Mouse (Mus musculus) midbrain, embryonic 10.5 days (tissue): ENCODE data around the gene Rtf1. TPM values are rescaled to one million over a fixed set of nuclear protein-coding genes. Genes with fewer than 3 reads are reported as not detected.

Experiments
- DNase-seq: peaks from one replicate; pipeline ENCODE4 v3.0.0-alpha.2; 2017; ENCODE audit warnings: low spot score
- H3K27ac ChIP-seq: fragments of 300-500 bp; sonication (generic); replicated peaks from 2 replicates; pipeline ENCODE4 v1.5.1; 2016; ENCODE audit warnings: mild to moderate bottlenecking
- H3K27me3 ChIP-seq: fragments of 300-500 bp; sonication (generic); 2 replicates; pipeline ENCODE4 v1.6.1; 2016; ENCODE audit warnings: low read depth, mild to moderate bottlenecking; ENCODE audit not compliant: poor library complexity, severe bottlenecking
- H3K36me3 ChIP-seq: fragments of 300-500 bp; sonication (generic); 2 replicates; pipeline ENCODE4 v1.6.1; 2016; ENCODE audit warnings: mild to moderate bottlenecking, moderate library complexity
- H3K4me1 ChIP-seq: fragments of 300-500 bp; sonication (generic); 2 replicates; pipeline ENCODE4 v1.6.1; 2016
- H3K4me3 ChIP-seq: fragments of 300-500 bp; sonication (generic); 2 replicates; pipeline ENCODE4 v1.5.1; 2016; ENCODE audit warnings: mild to moderate bottlenecking, moderate library complexity
- H3K9me3 ChIP-seq: fragments of 300-500 bp; sonication (generic); replicated peaks from 2 replicates; pipeline ENCODE4 v1.6.1; 2016; ENCODE audit warnings: mild to moderate bottlenecking
- WGBS: fragments of 180-500 bp; shearing (Covaris S2); methylation state at CpG from one replicate; pipeline ENCODE4 v1.1.7; 2016; 5-methylcytosine and 5-hydroxymethylcytosine counted together
- polyA plus RNA-seq: library from polyadenylated mRNA; unstranded; fragments of >200 nt; fragmentation: Nextera tagmentation; extraction: Ambion mirVana; gene quantifications from 2 replicates; pipeline ENCODE4 v1.2.1, GENCODE M21; 2016

Gene Rtf1
- polyA plus RNA-seq, 1 experiment from 2014 or later: 52.0 TPM

DNA sequence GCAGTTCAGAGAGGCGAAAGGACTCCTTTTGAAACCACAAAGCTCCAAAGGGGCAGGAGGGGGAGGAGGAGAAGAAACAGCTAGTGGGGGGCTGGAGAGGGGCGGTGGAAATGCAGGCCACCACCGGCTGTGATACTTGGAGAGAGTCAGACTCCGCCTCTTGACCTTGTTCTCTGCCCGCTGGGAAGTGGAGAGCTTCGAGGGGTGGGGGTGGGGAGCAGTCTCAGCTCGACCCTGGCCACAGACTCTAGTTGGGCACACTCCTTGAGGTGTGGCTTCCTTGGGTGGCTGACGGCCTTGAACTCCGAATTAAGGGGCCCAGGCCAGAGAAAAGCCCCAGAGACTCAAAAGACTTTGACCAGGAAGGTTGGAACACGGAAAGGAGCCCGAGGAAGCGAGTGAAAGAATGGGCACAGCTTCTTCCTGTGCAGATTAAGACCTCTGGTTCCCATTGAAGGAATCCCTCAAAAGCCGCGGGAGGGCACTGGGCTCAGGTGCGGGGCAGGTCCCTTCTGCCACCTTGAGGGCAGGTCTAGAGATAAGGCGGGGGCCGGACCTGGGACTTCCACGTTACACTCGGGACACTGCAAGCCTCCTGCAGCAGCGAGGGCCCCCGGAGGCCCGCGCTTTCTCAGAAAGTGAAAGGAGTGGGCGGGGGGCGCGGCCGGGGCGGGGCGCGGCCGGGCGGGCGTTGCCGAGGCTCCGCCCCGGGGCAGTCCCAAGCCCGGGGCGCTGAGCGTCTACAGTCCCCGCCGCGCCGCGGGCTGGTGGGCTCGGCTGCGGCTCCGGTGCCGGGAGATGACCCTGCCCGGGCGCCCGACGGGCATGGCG is 66.9 kb downstream of the Rtf1 start, which contains the start of gene Itpka:
Itpka (plus strand) TSS at position 757 of the 831 bp plus-strand sequence.
- Histone ChIP-seq H3K9me3 (no peaks in the 10 kb centered on the region), H3K27ac (peak within 1 kb of the TSS; percentile 91), H3K4me3 (peak within 1 kb of the TSS; percentile 68), H3K4me1 (peaks cover 48% of the 10 kb centered on the region), H3K27me3 (peaks cover 100% of the 10 kb centered on the region), H3K36me3 (no peaks in the 10 kb centered on the region)
- under 1% methylated on average over 53 of the region's 53 CpGs for WGBS
- peak; percentile 84 for DNase-seq

DNA sequence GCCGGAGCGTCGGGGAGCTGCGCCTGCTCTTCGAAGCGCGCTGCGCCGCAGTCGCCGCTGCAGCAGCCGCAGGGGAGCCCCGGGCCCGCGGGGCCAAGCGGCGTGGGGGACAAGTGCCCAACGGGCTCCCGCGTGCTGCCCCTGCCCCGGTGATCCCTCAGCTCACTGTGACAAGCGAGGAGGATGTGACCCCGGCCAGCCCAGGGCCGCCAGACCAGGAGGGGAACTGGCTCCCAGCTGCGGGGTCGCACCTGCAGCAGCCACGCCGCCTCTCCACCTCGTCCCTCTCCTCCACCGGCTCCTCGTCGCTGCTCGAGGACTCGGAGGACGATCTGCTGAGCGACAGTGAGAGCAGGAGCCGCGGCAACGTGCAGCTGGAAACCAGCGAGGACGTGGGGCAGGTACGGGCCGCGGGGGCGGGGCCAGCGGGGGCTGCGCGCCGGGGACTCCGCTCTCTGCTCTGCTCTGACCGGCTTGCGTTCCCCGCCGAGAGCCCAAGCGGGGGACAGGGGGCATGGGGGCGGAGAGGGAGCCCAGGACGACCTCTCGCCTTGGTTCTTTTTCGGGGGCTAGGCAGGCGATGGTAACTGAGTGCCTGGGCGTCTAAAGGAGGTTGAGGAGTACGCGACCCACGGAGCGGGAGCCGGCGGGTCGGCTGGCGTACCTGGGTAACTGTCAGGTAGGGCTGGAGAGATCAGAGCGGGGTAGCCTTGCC is 67.8 kb downstream of the Rtf1 start:
- peaks cover 48% of the 10 kb centered on the region for H3K4me1 ChIP-seq
- DNase-seq: peak; percentile 59
- whole genome bisulfite sequencing: under 1% methylated on average over 70 of the region's 70 CpGs
- H3K36me3 ChIP-seq: no peaks in the 10 kb centered on the region
- peak overlapping the region; percentile 68 for H3K4me3 ChIP-seq
- peaks cover 100% of the 10 kb centered on the region for H3K27me3 ChIP-seq
- no peaks in the 10 kb centered on the region for H3K9me3 ChIP-seq
- peak overlapping the region; percentile 91 for H3K27ac ChIP-seq

- Histone ChIP-seq H3K27ac (peak overlapping the region; percentile 91; the same call in 1 of the 2 replicates), H3K4me3 (peak overlapping the region; percentile 68), H3K4me1 (peaks cover 48% of the 10 kb centered on the region), H3K9me3 (no peaks in the 10 kb centered on the region), H3K36me3 (no peaks in the 10 kb centered on the region), H3K27me3 (peaks cover 100% of the 10 kb centered on the region)
- DNase-seq: peak; percentile 24
- WGBS: 7% methylated on average over 28 of the region's 31 CpGs
Measured at GRCm38 (mm10) chr2:119743176-119743807, 68.4 kb downstream of the Rtf1 start.

- Histone ChIP-seq H3K4me1 (peaks cover 48% of the 10 kb centered on the region), H3K27me3 (peaks cover 96% of the 10 kb centered on the region), H3K36me3 (no peaks in the 10 kb centered on the region), H3K9me3 (no peaks in the 10 kb centered on the region), H3K4me3 (peak overlapping the region; percentile 68), H3K27ac (no peak overlapping the region)
- WGBS: 4% methylated on average over 22 of the region's 22 CpGs
- DNase-seq: peak; percentile 25
Measured at GRCm38 (mm10) chr2:119743808-119744162, 68.9 kb downstream of the Rtf1 start.

- peak; percentile 61 for DNase-seq
- Histone ChIP-seq H3K9me3 (no peaks in the 10 kb centered on the region), H3K36me3 (no peaks in the 10 kb centered on the region), H3K27ac (peak overlapping the region; percentile 52; the same call in 1 of the 2 replicates), H3K4me1 (peaks cover 48% of the 10 kb centered on the region), H3K4me3 (peak overlapping the region; percentile 68), H3K27me3 (peaks cover 96% of the 10 kb centered on the region)
- WGBS: 3% methylated on average over 46 of the region's 46 CpGs
Measured at GRCm38 (mm10) chr2:119744163-119745111, 69.6 kb downstream of the Rtf1 start.

DNA sequence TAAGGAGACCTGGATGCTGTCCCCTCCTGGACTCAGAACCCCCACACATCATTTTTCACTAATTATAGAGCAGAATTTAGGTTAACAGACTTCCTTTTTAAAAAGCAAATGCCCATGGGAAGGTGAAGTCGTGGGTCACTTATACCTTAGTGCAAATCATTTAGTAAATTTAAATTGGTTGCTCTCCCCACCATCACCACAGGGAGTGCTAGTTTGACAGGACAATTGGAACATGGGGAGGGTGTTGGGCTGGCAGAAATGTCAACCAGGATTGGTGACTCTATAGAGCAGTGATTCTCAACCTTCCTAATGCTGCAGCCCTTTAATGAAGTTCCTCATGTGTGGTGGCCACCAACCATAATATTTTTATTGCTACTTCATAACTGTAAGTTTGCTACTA is 70.4 kb downstream of the Rtf1 start:
- Histone ChIP-seq H3K9me3 (no peaks in the 10 kb centered on the region), H3K27me3 (peaks cover 96% of the 10 kb centered on the region), H3K27ac (no peak overlapping the region), H3K36me3 (no peaks in the 10 kb centered on the region), H3K4me1 (peaks cover 48% of the 10 kb centered on the region), H3K4me3 (no peak overlapping the region)
- no peak for DNase-seq
- 18% methylated on average over 1 of the region's 1 CpGs for WGBS

- peaks cover 96% of the 10 kb centered on the region for H3K27me3 ChIP-seq
- H3K4me1 ChIP-seq: peaks cover 25% of the 10 kb centered on the region
- H3K36me3 ChIP-seq: no peaks in the 10 kb centered on the region
- WGBS: 83% methylated on average over 7 of the region's 7 CpGs
- H3K9me3 ChIP-seq: no peaks in the 10 kb centered on the region
- no peak for DNase-seq
- H3K27ac ChIP-seq: no peak overlapping the region
- no peak overlapping the region for H3K4me3 ChIP-seq
Measured at GRCm38 (mm10) chr2:119747554-119747953, 72.7 kb downstream of the Rtf1 start.

GRCm38 (mm10) chr2:119749260-119749659 is 74.4 kb downstream of the Rtf1 start:
- Histone ChIP-seq H3K27me3 (peaks cover 96% of the 10 kb centered on the region), H3K27ac (no peak overlapping the region), H3K4me3 (no peak overlapping the region), H3K4me1 (peaks cover 8% of the 10 kb centered on the region), H3K36me3 (no peaks in the 10 kb centered on the region), H3K9me3 (no peaks in the 10 kb centered on the region)
- 73% methylated on average over 13 of the region's 13 CpGs for WGBS
- no peak for DNase-seq

DNA sequence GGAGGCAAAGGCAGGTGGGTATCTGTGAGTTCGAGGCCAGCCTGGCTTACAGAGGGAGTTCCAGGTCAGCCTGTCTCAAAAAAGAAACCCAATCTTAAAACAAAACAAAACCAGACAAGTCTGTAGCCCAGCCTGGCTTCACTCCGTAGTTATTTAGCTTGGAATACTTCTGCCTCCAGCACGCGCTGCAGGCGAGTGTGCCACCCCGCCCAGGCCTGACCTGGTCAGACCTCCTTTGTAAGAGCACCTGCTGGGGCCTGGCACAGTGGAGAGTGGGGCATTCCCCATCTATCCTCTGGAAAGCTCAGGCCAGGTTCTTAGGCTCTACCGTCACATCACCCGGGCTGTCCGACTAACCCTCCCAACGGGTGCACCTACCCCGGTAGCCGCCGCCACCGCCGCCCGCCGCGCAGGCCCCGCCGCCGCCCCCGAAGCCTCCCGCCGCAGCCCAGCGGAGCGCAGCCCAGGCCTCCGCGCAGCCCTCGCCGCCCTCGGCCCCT is 82.8 kb downstream of the Rtf1 start:
- H3K9me3 ChIP-seq: no peaks in the 10 kb centered on the region
- H3K4me1 ChIP-seq: peaks cover 18% of the 10 kb centered on the region
- DNase-seq: no peak
- peaks cover 95% of the 10 kb centered on the region for H3K27me3 ChIP-seq
- H3K36me3 ChIP-seq: no peaks in the 10 kb centered on the region
- peak overlapping the region; percentile 81 for H3K4me3 ChIP-seq
- peak overlapping the region; percentile 69 for H3K27ac ChIP-seq
- 2% methylated on average over 28 of the region's 31 CpGs for WGBS

GRCm38 (mm10) chr2:119758101-119758843 is 83.4 kb downstream of the Rtf1 start:
- under 1% methylated on average over 76 of the region's 77 CpGs for WGBS
- H3K36me3 ChIP-seq: peaks cover 2% of the 10 kb centered on the region
- H3K4me3 ChIP-seq: peak overlapping the region; percentile 81
- H3K27me3 ChIP-seq: peaks cover 89% of the 10 kb centered on the region
- H3K9me3 ChIP-seq: no peaks in the 10 kb centered on the region
- peak overlapping the region; percentile 69 for H3K27ac ChIP-seq
- H3K4me1 ChIP-seq: peaks cover 18% of the 10 kb centered on the region
- peak; percentile 57 for DNase-seq
